Mouse (Mus musculus) limb, embryonic 14.5 days (tissue): ENCODE measurements around the gene Efna2. TPM values are rescaled to one million over a fixed set of nuclear protein-coding genes. Genes with fewer than 3 reads are reported as not detected.

ENCODE experiments used
- ATAC-seq: fragments of 200-750 bp; cut with Nextera tagmentation; 2 replicates; pipeline ENCODE4 v1.8.0; 2017; ENCODE audit warnings: low read depth, moderate number of reproducible peaks, moderate TSS enrichment; ENCODE audit not compliant: low FRiP score
- DNase-seq: peaks from one replicate; pipeline ENCODE4 v3.0.0-alpha.2; 2015; ENCODE audit warnings: low spot score
- H3K27ac ChIP-seq: fragments of 300-500 bp; sonication (generic); replicated peaks from 2 replicates; pipeline ENCODE4 v1.5.1; 2014; ENCODE audit warnings: low read depth, mild to moderate bottlenecking, low read length, moderate library complexity, mixed read lengths
- H3K27me3 ChIP-seq: fragments of 300-500 bp; sonication (generic); 2 replicates; pipeline ENCODE4 v1.6.1; 2014; ENCODE audit warnings: low read length, mixed read lengths; ENCODE audit not compliant: control insufficient read depth, insufficient read depth
- H3K36me3 ChIP-seq: fragments of 300-500 bp; sonication (generic); 2 replicates; pipeline ENCODE4 v1.6.1; 2014; ENCODE audit warnings: mild to moderate bottlenecking, low read length, moderate library complexity, mixed read lengths; ENCODE audit not compliant: control insufficient read depth, insufficient read depth
- H3K4me1 ChIP-seq: fragments of 300-500 bp; sonication (generic); 2 replicates; pipeline ENCODE4 v1.6.1; 2014; ENCODE audit warnings: antibody characterized with exemption, low read length, mixed read lengths; ENCODE audit not compliant: control insufficient read depth, insufficient read depth
- H3K4me2 ChIP-seq: fragments of 300-500 bp; sonication (generic); replicated peaks from 2 replicates; pipeline ENCODE4 v1.6.1; 2014; ENCODE audit warnings: low read depth, mild to moderate bottlenecking, low read length, moderate library complexity; ENCODE audit not compliant: severe bottlenecking
- H3K4me3 ChIP-seq: fragments of 300-500 bp; sonication (generic); replicated peaks from 2 replicates; pipeline ENCODE4 v1.5.1; 2014; ENCODE audit warnings: low read length
- H3K9ac ChIP-seq: fragments of 300-500 bp; sonication (generic); 2 replicates; pipeline ENCODE4 v1.6.1; 2014; ENCODE audit warnings: mild to moderate bottlenecking, low read depth, low read length, moderate library complexity; ENCODE audit not compliant: severe bottlenecking
- H3K9me3 ChIP-seq: fragments of 300-500 bp; sonication (generic); 2 replicates; pipeline ENCODE4 v1.6.1; 2016; ENCODE audit warnings: low read length; ENCODE audit not compliant: control insufficient read depth
- POLR2A ChIP-seq: fragments of 200-500 bp; IDR thresholded peaks from 2 replicates; pipeline ENCODE4 v1.8.0; 2012; ENCODE audit warnings: inconsistent platforms, mild to moderate bottlenecking, moderate library complexity, borderline replicate concordance; ENCODE audit not compliant: insufficient read depth, insufficient read length; ENCODE audit errors: extremely low read depth
- WGBS: fragments of 180-500 bp; shearing (Covaris S2); extraction: QIAGEN DNeasy Blood & Tissue Kit; methylation state at CpG from one replicate; pipeline ENCODE4 v1.1.7; 2014; 5-methylcytosine and 5-hydroxymethylcytosine counted together
- polyA plus RNA-seq, 2 experiments: library from polyadenylated mRNA; depleted of rRNA in 1 of 2; stranded (reverse) in 1 of 2; unstranded in 1 of 2; fragments of >200 nt; fragmentation: Nextera tagmentation in 1 of 2; extraction: Ambion mirVana in 1 of 2; gene quantifications; 2 replicates each; pipeline versions ENCODE4 v1.2.1 to v1.2.3; 2012 to 2014

Efna2 gene
- polyA plus RNA-seq, 2 experiments = 31.5 to 41.7 TPM

DNA sequence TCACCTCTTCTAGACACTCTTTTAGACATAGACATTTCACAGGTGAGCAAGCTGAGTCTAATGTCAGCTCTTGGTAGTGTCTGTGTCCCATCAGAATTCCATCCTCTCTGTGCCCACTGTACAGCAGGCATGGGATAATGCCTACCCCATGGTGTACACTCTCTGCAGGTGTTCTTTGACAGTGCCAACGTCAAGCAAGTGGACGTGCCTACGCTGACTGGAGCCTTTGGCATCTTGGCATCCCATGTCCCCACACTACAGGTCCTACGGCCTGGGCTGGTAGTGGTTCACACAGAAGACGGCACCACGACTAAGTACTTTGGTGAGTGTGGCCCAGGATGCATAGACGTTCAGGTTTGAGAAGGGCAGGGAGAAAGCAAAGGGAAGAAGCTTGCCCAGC lies 35.6 kb upstream of the Efna2 start:
- Histone ChIP-seq H3K4me1 (peaks cover 17% of the 10 kb centered on the region; the same call in 1 of the 2 replicates), H3K9ac (no peak overlapping the region), H3K9me3 (no peaks in the 10 kb centered on the region), H3K27me3 (no peaks in the 10 kb centered on the region), H3K36me3 (peaks cover 33% of the 10 kb centered on the region), H3K4me2 (no peak overlapping the region), H3K27ac (no peak overlapping the region), H3K4me3 (no peak overlapping the region)
- 96% methylated on average over 7 of the region's 7 CpGs for WGBS
- TF ChIP-seq POLR2A = no peak
- DNase-seq (no peak), ATAC-seq (no peak)

DNA sequence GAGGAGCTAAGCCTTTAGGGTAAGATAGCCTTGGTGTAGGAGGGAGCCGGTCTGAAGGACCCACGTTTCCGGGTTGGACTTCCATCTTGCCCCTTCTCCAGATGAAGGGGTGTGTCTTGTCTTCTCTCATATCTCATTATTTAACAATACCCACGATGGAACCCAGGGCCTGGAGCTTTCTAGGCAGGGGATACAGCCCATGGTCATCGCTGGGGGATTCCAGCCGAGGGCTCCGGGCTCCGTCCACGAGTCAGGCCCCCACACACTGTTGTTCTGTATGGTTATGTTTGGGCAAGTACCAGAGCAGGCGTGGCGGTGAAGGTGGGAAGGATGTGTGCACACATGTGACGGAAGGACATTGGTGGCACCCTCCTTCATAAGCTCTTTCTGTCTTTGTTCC lies 35.1 kb upstream of the Efna2 start:
- H3K27me3 ChIP-seq = no peaks in the 10 kb centered on the region
- no peak overlapping the region for H3K4me2 ChIP-seq
- H3K36me3 ChIP-seq = peaks cover 33% of the 10 kb centered on the region
- no peak for DNase-seq
- no peak for ATAC-seq
- no peak overlapping the region for H3K9ac ChIP-seq
- no peaks in the 10 kb centered on the region for H3K9me3 ChIP-seq
- 91% methylated on average over 12 of the region's 12 CpGs for WGBS
- no peak overlapping the region for H3K4me3 ChIP-seq
- H3K4me1 ChIP-seq = peaks cover 17% of the 10 kb centered on the region; the same call in 1 of the 2 replicates
- TF ChIP-seq POLR2A = no peak
- H3K27ac ChIP-seq = no peak overlapping the region

DNA sequence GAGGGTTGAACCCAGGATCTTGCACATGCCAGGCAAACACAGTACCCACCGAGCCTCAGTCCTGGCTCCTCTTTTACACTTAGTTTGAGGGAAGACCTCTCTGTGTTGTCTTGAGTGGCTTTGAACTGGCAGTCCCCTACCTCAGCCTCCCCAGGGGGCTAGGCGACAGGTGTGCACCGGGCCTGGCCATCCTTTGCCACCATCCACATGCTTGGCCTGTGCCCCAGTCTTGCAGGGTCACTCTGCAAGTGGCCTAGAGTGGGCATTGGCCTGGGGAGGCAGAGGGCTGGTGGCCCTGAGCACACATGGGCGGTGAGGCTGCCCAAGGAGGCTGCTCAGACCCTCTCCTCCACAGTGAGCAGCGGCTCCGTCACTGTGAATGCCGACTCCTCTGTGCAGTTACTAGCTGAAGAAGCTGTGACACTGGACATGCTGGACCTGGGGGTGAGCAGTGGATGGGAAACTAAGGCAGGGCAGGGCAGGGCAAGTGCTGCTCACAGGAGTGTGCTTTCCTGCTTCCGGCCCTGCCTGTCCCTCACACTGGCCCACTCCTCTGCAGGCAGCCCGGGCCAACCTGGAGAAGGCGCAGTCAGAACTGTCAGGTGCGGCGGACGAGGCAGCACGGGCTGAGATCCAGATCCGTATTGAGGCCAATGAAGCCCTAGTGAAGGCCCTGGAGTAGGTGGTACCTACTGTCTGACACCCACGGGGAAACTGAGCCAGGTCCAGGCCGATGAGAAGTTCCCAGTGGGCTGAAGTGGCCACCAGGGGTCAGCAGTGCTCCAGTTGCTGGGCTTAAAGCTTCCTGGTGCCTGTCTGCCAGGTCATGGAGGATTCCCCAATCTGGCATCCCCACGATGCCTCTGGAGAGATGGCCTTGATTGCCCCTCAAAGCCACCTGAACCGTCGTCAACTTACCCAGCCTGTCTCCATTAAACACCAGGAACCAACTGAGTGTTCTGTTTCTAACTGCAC lies 34.1 kb upstream of the Efna2 start:
- TF ChIP-seq POLR2A = no peak
- Histone ChIP-seq H3K4me3 (no peak overlapping the region), H3K27me3 (no peaks in the 10 kb centered on the region), H3K4me2 (no peak overlapping the region), H3K9me3 (no peaks in the 10 kb centered on the region), H3K36me3 (peaks cover 37% of the 10 kb centered on the region), H3K4me1 (peaks cover 14% of the 10 kb centered on the region; the same call in 1 of the 2 replicates), H3K9ac (no peak overlapping the region), H3K27ac (no peak overlapping the region)
- ATAC-seq (no peak), DNase-seq (peak; percentile 73)
- WGBS = 73% methylated on average over 20 of the region's 20 CpGs

DNA sequence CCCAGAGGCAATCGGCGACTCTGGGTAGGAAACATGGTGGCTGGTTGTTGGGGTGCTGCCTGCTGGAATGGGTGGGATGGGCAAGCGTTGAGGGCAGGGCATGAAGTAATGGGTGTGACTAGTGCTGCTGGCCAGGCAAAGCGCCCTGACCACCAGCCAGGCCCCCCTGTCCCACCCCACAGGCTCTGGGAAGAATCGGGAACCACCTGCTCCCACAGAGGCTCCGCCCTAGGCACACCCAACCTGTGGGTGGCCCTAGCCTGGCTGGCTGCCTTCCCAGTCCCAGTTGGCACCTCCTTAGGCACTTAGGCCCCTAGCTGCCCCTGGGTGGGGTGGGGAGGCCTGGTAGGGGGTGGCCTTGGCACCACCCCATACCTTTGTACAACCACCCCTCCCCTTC lies 33.4 kb upstream of the Efna2 start:
- Histone ChIP-seq H3K4me3 (no peak overlapping the region), H3K27me3 (no peaks in the 10 kb centered on the region), H3K9me3 (no peaks in the 10 kb centered on the region), H3K27ac (no peak overlapping the region), H3K4me1 (peaks cover 14% of the 10 kb centered on the region; the same call in 1 of the 2 replicates), H3K4me2 (no peak overlapping the region), H3K36me3 (peaks cover 42% of the 10 kb centered on the region), H3K9ac (no peak overlapping the region)
- ATAC-seq (no peak), DNase-seq (no peak)
- no peak for TF ChIP-seq POLR2A
- WGBS = 84% methylated on average over 6 of the region's 6 CpGs

DNA sequence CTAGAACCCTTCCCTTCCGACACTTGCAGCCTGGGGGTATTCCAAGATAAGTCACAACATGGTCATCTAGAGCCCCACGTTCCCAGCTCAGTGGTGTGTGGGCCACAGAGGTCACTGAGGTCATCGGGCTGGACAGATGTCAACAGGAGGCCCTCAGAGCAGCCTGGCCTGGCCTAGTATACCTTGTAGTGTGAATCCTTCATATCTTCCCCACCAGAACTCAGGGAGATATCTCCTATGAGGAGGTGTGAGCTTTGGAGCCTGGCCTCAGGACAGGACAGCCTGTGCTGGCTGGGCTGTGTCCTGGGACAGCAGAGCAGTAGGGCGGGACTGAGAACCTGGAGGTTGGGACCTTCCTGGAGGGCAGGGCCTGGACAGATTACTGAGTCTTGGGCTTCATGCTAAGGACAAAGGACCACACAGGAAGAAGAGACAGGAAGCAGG lies 32.7 kb upstream of the Efna2 start:
- no peak for DNase-seq
- 70% methylated on average over 4 of the region's 4 CpGs for WGBS
- no peak overlapping the region for H3K4me2 ChIP-seq
- ATAC-seq = no peak
- H3K4me1 ChIP-seq = peaks cover 14% of the 10 kb centered on the region; the same call in 1 of the 2 replicates
- no peaks in the 10 kb centered on the region for H3K27me3 ChIP-seq
- no peak for TF ChIP-seq POLR2A
- peaks cover 49% of the 10 kb centered on the region for H3K36me3 ChIP-seq
- no peaks in the 10 kb centered on the region for H3K9me3 ChIP-seq
- no peak overlapping the region for H3K9ac ChIP-seq
- H3K4me3 ChIP-seq = no peak overlapping the region
- H3K27ac ChIP-seq = no peak overlapping the region
